Mouse (Mus musculus) adrenal gland, adult 2 months (tissue): ENCODE measurements at regions not wholly inside any gene's neighbourhood (a gene's known extent, or its start where the extent isn't known, plus 50 kb on each side); places are given as distances from the start of the nearest gene placed in this dataset.

Source experiments
- DNase-seq: peaks from one replicate; pipeline ENCODE4 v3.0.0; 2021

DNA sequence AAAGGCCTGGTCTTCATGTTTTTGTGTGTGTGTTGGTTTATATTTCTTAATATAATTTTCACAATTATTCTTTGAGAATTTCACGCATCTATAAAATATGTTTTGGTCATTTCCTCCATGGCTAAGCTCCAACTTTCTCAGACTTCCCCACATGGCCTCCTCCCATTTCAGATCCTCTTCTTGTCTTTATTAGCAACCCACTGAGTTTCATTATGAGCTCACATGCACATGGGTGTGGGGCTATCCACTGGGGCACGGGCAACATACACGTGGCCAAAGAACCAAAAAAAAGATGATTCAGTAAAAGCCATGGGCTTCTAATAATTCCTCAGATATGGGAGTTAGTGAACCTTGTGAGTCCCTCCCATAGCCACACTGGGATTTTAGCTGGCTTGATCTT, 50.1 kb upstream of the Mpp6 start:
- no peak for DNase-seq
